Mouse (Mus musculus): ENCODE data around the gene Gm21969. TPM values are rescaled to one million over a fixed set of nuclear protein-coding genes. Genes with fewer than 3 reads are reported as not detected.

The Gm21969 gene
- polyA plus RNA-seq, 1 experiment from 2014 or later, result not detected

DNA sequence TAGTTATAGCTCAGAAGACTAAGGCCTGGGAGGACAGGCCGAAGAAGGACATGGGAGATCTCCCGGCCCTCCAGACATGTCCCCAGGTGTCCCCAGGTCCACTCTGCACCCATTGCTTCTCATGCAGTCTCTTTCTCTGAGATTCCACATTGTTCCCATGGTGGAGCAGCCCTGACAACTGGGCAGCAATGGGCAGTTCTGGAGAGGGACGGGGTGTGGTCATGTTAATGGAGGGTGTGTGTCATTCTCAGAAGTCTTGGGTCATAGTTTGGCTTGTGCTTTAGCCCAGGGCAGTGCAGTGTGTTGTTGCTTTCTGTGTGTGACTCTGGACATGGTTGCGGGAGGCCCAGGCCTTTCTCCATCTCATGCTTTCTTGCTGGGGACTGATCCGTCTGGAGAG, 3.7 kb downstream of the Gm21969 start:
- ATAC-seq (ENCODE audit: low FRiP score), result no peak
- H3K27me3 ChIP-seq, result no peaks in the 10 kb centered on the region
- H3K36me3 ChIP-seq, result peaks cover 26% of the 10 kb centered on the region
- no peak overlapping the region for H3K4me3 ChIP-seq
- H3K4me2 ChIP-seq (replicated peaks), result no peak overlapping the region
- 93% methylated on average over 5 of the region's 5 CpGs for WGBS
- no peaks in the 10 kb centered on the region for H3K9me3 ChIP-seq (replicated peaks)
- H3K27ac ChIP-seq, result no peak overlapping the region
- H3K4me1 ChIP-seq, result peaks cover 23% of the 10 kb centered on the region
- H3K9ac ChIP-seq, result no peak overlapping the region

DNA sequence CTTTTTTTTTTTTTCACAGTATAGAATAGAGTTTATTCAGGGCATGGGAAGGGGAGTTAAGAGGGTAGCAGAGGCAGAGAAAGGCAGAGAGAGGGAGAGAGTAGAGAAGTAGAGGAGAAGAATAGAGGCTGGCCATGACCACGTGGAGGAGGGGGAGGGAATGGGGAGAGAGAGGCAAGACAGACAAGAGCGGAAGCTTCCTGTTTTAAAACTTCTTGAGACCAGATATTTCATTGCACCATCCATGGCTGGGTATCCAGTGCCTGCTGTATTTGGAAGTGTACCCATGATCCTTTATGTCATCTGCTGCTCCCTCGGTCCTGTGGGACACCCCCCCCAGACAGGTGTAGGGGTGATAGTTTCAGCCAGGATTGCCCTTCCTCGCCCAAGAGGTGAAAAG, 6.0 kb downstream of the Gm21969 start:
- H3K4me2 ChIP-seq (replicated peaks), result no peak overlapping the region
- WGBS, result 78% methylated on average over 4 of the region's 4 CpGs
- peaks cover 42% of the 10 kb centered on the region for H3K36me3 ChIP-seq
- ATAC-seq (ENCODE audit: low FRiP score), result no peak
- no peak overlapping the region for H3K4me3 ChIP-seq
- H3K27me3 ChIP-seq, result no peaks in the 10 kb centered on the region
- H3K4me1 ChIP-seq, result peaks cover 9% of the 10 kb centered on the region; the same call in 1 of the 2 replicates
- no peak overlapping the region for H3K9ac ChIP-seq
- no peak overlapping the region for H3K27ac ChIP-seq
- H3K9me3 ChIP-seq (replicated peaks), result peaks cover 6% of the 10 kb centered on the region; the same call in 1 of the 2 replicates

DNA sequence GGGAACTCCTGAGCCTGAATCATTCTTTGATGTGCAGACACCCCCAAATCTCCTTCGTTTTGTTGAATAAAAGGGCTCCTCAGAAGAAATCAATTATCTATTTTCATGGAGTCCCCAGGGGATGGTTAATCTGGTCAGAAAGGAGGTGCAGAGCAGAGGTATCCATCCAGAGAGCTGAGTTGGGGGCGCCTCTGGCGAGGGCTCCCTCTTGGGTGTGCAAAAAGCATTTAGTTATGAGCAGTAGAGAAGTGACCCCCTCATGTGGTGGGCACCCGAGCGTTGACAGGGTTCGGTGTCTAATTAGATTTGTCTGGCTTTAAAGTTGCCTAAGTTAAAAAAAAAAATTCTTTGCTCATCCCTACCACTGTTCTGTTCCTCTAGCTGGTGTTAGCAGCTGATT, 8.0 kb downstream of the Gm21969 start:
- Histone ChIP-seq H3K9me3 (replicated peaks) (peaks cover 9% of the 10 kb centered on the region; the same call in 1 of the 2 replicates), H3K36me3 (peaks cover 43% of the 10 kb centered on the region), H3K4me2 (replicated peaks) (no peak overlapping the region), H3K4me3 (no peak overlapping the region), H3K27ac (no peak overlapping the region), H3K27me3 (no peaks in the 10 kb centered on the region), H3K9ac (no peak overlapping the region; the same call in 1 of the 2 replicates), H3K4me1 (peaks cover 16% of the 10 kb centered on the region)
- 55% methylated on average over 6 of the region's 6 CpGs for WGBS
- ATAC-seq (ENCODE audit: low FRiP score), result no peak

DNA sequence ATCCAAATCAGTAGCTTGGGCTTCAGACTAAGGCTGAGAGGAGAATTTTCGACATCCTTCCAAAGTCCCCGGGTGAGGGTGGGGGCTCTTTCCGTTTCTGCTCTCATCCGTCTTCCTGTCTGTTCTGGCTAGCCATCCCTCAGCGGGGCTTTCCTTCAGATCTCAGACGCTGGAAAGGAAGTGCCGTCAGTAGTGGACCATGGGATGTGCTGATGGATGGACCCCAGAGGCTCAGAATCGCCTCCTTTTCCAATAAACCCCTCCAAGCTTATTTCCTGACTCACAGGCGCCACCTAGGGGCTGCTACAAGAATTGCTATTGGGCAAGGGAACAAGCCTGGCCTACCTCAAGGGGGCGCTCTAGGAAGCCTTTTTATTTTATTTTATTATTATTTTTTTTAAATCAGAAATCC, 8.6 kb downstream of the Gm21969 start:
- 4% methylated on average over 10 of the region's 10 CpGs for WGBS
- ATAC-seq (ENCODE audit: low FRiP score), result peak; percentile 55

DNA sequence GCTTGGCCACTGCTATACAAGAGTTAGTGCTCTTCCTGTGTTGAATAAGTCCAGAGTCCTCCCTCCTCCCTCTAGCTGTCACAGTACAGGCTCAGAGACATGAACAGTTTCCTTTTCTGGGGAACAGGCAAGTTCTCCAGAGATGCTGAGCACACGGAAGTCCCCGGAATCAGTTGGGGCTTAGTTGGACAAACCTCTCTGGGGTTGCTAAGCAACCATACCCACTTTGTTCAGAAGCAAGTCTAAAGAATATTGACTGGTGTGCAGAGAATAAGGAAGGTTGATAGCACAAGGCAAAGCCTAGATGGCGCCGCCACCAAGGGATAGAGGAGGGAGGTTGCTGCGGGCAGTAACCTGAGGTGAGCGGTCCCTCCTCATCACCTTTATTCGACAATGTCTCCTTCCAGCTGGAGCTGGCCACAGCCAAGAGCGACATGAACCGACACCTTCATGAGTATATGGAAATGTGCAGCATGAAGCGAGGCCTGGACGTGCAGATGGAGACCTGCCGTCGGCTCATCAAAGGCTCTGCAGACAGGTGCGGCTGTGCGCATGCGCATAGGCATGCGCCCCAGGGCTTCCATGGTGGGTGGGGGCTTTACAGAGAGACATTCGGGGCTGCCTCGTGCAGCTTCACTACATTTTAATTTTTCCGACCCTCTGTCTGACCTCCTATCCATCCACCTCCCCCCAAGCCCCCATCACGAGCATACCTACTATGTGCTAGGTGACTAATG, 11.7 kb downstream of the Gm21969 start:
- ATAC-seq (ENCODE audit: low FRiP score), result no peak
- 90% methylated on average over 21 of the region's 21 CpGs for WGBS
- Histone ChIP-seq H3K9ac (no peak overlapping the region), H3K36me3 (peaks cover 28% of the 10 kb centered on the region), H3K9me3 (replicated peaks) (peaks cover 9% of the 10 kb centered on the region; the same call in 1 of the 2 replicates), H3K4me3 (no peak overlapping the region), H3K27ac (no peak overlapping the region), H3K4me1 (peaks cover 26% of the 10 kb centered on the region), H3K4me2 (replicated peaks) (no peak overlapping the region), H3K27me3 (no peaks in the 10 kb centered on the region)

More for the DNA sequence above, 8.6 kb downstream of the Gm21969 start:
- Histone ChIP-seq H3K4me2 (replicated peaks) (peak overlapping the region; percentile 41), H3K9ac (no peak overlapping the region), H3K4me3 (no peak overlapping the region), H3K9me3 (replicated peaks) (peaks cover 9% of the 10 kb centered on the region; the same call in 1 of the 2 replicates), H3K27ac (peak overlapping the region; percentile 31; the same call in 1 of the 2 replicates), H3K27me3 (no peaks in the 10 kb centered on the region), H3K4me1 (peaks cover 20% of the 10 kb centered on the region), H3K36me3 (peaks cover 37% of the 10 kb centered on the region)

DNA sequence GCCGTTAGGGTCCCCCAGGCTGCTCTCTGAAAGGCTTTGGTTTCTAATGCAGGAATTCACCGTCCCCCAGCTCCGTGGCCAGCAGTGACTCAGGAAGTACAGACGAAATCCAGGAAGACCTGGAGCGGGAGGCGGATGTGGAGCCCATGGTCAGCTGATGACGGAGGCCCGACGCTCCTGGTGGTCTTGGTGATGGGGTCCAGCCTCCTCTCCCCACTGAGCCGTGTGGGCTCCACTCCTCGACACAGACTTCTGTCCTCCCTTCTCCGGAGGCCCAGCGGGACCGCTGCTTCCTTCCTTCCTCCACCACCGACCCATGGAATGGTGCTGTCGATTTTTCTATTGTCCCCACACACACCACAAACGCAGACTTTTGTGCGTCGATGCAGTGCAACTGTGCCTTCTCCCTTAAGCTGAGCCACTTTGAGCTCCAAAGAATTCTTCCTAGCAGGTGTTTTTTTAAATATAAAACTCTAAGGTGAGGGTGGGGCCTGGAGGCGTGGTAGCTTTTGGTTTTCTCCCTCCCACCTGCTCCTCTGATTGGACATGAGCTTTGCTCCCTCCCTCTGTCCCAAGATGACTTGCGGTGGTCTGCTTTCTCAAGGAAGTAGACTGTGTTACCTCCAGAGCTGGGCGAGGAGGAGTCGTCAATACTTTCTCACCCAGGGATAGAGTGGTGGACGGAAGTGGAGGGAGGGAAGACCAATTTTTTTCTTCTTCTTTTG, 13.5 kb downstream of the Gm21969 start:
- 12% methylated on average over 24 of the region's 24 CpGs for WGBS
- Histone ChIP-seq H3K9me3 (replicated peaks) (peaks cover 9% of the 10 kb centered on the region; the same call in 1 of the 2 replicates), H3K9ac (peak overlapping the region; percentile 62), H3K27me3 (no peaks in the 10 kb centered on the region), H3K4me1 (peaks cover 18% of the 10 kb centered on the region), H3K4me2 (replicated peaks) (peak overlapping the region; percentile 57), H3K36me3 (peaks cover 28% of the 10 kb centered on the region), H3K4me3 (peak overlapping the region; percentile 43), H3K27ac (peak overlapping the region; percentile 66; the same call in 1 of the 2 replicates)
- peak; percentile 86 for ATAC-seq (ENCODE audit: low FRiP score)

DNA sequence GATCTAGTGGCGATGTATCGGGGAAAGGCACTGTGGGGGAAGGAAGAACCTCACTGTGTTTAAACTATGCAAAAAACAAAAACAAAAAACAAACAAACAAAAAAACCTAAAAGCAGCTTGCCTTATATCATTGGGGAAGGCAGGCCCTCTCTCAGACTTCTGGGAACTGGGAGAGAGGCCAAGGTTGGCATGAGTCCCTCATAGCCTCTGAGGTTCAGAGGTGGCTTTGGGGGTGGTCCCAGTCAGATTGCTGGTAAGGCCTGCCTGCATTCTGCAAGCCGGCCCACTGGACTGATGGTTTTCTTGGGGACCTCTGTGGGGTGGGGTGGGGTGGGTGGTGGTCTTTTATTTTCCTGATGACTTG, 14.0 kb downstream of the Gm21969 start:
- no peak overlapping the region for H3K27ac ChIP-seq

DNA sequence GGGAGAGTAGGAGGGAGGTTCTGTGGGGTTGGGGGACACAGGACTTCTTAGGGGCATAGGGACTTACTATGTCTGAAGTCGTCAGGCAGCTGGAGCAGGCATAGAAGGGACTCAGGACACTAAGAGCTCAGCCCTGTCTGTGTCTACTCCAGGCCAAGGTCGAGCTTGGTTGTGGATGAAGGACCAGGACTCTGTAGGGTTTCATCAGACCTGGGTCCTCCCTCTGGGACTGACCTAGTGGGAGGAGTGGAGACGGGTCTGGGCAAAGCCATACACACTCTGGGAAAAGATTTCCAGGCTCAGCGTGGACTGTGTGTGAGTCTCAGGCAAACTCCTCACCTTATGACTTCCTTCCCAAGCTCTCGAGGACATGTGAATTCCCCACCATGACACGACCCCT, 16.8 kb downstream of the Gm21969 start:
- no peak for ATAC-seq (ENCODE audit: low FRiP score)
- Histone ChIP-seq H3K4me1 (peaks cover 34% of the 10 kb centered on the region), H3K4me2 (replicated peaks) (no peak overlapping the region), H3K9me3 (replicated peaks) (no peaks in the 10 kb centered on the region), H3K9ac (no peak overlapping the region), H3K27ac (no peak overlapping the region), H3K27me3 (no peaks in the 10 kb centered on the region), H3K4me3 (no peak overlapping the region), H3K36me3 (peaks cover 5% of the 10 kb centered on the region; the same call in 1 of the 2 replicates)
- 83% methylated on average over 6 of the region's 6 CpGs for WGBS

More for the DNA sequence above, 14.0 kb downstream of the Gm21969 start:
- ATAC-seq (ENCODE audit: low FRiP score), result no peak
- 62% methylated on average over 3 of the region's 3 CpGs for WGBS
- Histone ChIP-seq H3K4me2 (replicated peaks) (peak overlapping the region; percentile 57), H3K4me3 (peak overlapping the region; percentile 43; the same call in 1 of the 2 replicates), H3K4me1 (peaks cover 19% of the 10 kb centered on the region), H3K9me3 (replicated peaks) (peaks cover 9% of the 10 kb centered on the region; the same call in 1 of the 2 replicates), H3K9ac (peak overlapping the region; percentile 62; the same call in 1 of the 2 replicates), H3K36me3 (peaks cover 28% of the 10 kb centered on the region), H3K27me3 (no peaks in the 10 kb centered on the region)

DNA sequence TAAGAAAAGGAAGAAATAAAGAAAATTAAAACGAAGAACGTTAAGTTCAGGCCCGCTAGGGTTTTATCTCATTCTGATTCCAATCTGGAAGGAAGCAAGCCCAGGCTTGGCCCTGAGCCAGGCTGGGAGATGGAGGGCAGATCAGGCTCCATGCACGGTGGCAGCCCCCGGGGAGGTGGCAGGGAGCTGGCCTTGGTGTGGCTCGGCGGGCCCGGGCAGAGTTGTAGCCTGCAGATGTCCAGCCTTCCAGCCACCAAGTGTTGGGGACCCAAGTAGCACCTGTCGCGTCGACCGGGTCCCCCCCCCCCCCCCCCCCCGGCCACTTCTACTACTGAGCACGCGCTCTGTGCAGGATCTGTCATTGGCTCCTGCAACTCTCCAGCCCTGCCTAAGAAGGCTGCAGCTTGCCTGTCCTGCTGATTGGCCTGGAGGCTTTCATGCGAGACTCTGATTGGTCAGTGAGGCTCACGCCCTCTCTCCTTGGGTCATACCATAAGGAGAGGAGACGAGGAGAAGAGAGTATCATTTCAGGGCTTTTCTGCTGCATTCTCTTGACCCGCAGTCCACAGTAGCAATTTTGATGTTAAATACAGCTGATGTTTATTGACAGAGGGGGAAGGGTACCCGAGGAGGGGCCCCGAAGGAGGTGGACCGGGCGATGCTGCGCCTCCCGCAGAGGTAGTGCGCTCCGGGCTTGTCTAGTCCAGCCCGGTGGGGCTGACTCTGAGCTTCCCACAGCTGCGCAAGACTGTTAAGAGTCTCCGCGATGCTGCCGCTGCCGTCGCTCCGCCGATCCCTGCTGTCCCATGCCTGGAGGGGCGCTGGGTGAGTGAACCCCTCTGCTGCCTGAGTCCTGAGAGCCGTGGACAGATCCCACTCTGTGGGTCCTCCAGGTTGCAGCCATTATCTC, 19.6 kb downstream of the Gm21969 start, which contains the start of gene Aldh4a1:
Gene Aldh4a1, plus strand, starts transcription at position 494 of the 910 bp plus-strand sequence.
- peak within 1 kb of the TSS; percentile 70 for H3K9ac ChIP-seq
- H3K9me3 ChIP-seq (replicated peaks), result no peaks in the 10 kb centered on the region
- H3K4me1 ChIP-seq, result peaks cover 20% of the 10 kb centered on the region
- peak; percentile 100 for ATAC-seq (ENCODE audit: low FRiP score)
- WGBS, result under 1% methylated on average over 32 of the region's 38 CpGs
- H3K4me3 ChIP-seq, result peak within 1 kb of the TSS; percentile 72
- no peaks in the 10 kb centered on the region for H3K27me3 ChIP-seq
- H3K27ac ChIP-seq, result peak within 1 kb of the TSS; percentile 82
- H3K4me2 ChIP-seq (replicated peaks), result peak within 1 kb of the TSS; percentile 86
- H3K36me3 ChIP-seq, result no peaks in the 10 kb centered on the region

DNA sequence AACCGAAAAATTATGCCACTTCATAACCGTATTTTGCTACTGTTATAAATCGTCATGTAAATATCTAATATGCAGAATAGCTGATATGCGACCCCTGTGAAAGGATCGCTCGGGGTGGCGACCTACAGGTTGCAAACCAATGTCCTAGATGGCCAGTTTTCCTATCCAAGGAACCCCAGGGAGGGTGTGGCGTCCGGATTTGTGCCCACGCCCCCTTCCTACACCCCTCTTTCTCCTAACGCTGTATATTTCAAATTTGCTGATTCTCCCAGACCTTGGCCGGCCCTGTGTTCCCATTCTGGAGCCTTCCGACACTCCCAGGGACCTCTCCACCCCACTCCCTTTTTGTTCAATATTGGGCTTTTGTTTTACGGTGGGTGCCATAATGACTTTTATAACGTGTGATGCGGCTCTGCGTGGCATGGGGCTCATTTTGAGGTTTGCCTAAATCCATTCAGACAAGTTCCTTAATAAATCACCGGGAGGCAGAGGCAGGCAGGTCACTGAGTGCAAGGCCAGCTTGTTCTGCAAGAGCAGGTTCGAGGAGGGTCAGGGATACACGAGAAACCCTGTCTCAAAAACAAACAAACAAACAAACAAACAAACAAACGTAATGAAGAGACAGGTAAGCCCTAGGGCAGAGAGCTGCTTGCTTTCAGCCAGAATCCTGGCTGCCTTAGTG, 20.6 kb downstream of the Gm21969 start:
- Histone ChIP-seq H3K27ac (no peak overlapping the region), H3K4me2 (replicated peaks) (peak overlapping the region; percentile 86), H3K27me3 (no peaks in the 10 kb centered on the region), H3K4me3 (peak overlapping the region; percentile 72), H3K4me1 (peaks cover 20% of the 10 kb centered on the region), H3K9ac (peak overlapping the region; percentile 70), H3K9me3 (replicated peaks) (no peaks in the 10 kb centered on the region), H3K36me3 (no peaks in the 10 kb centered on the region)
- 26% methylated on average over 21 of the region's 21 CpGs for WGBS
- ATAC-seq (ENCODE audit: low FRiP score), result no peak

DNA sequence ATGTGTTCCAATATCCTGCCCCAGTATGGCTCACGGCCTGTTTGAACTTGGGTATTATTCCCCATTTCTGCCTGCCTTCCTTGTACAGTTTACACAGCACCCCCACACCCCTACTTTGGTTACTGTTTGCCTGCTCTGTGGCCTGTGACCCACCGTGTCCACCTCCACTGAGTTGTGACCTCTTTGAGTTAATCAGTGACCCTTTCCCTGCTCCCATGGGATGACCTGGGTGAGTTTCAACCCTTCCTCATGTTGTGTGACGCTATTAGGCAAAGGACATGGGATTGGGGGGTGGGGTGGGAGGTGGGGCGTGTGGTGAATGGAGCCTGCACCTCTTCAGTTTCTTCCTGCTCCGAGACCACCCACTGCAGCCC, 21.1 kb downstream of the Gm21969 start:
- H3K9me3 ChIP-seq (replicated peaks), result no peaks in the 10 kb centered on the region
- WGBS, result 55% methylated on average over 5 of the region's 5 CpGs
- no peak overlapping the region for H3K27ac ChIP-seq
- H3K9ac ChIP-seq, result no peak overlapping the region
- no peak for ATAC-seq (ENCODE audit: low FRiP score)
- H3K27me3 ChIP-seq, result no peaks in the 10 kb centered on the region
- no peak overlapping the region for H3K4me3 ChIP-seq
- H3K36me3 ChIP-seq, result no peaks in the 10 kb centered on the region
- peaks cover 20% of the 10 kb centered on the region for H3K4me1 ChIP-seq
- peak overlapping the region; percentile 86 for H3K4me2 ChIP-seq (replicated peaks)
